In genomic region chr13:112510437-112511212, GRCm38 (mm10) we compare ENCODE assay signal across 14 mouse cellular contexts. TPM values are rescaled to one million over a fixed set of nuclear protein-coding genes. Genes with fewer than 3 reads are reported as not detected.
DNase-seq lines count a peak whose midpoint lies in the region; ATAC-seq and TF ChIP-seq lines count a peak whose summit lies in the region.
"Had no signal": no experiment of that assay in that cellular context is flagged by ENCODE, and none has a peak within 500 bp of the region (broad histone marks: within the 10 kb centered on the region; RNA-seq: fewer than 3 reads in every experiment).

No protein-coding gene starts in this region.

- ATAC-seq in G1E (ENCODE audit: extremely low read depth, insufficient number of reproducible peaks, low FRiP score, poor library complexity, severe bottlenecking) = peak; percentile 4
- ATAC-seq in granulocyte monocyte progenitor cell, adult 5-6 weeks (replicated peaks; ENCODE audit: poor library complexity, severe bottlenecking) = peak; percentile 72
- no peak for ATAC-seq in frontal cortex, adult (ENCODE audit: low TSS enrichment)

- H3K36me3 ChIP-seq in spleen, adult 2 months (ENCODE audit: control insufficient read depth, insufficient read depth, low read length) = peaks cover 1% of the 10 kb centered on the region; the same call in 1 of the 2 replicates
- peaks cover 5% of the 10 kb centered on the region for H3K36me3 ChIP-seq in G1E (replicated peaks)
- no peaks in the 10 kb centered on the region for H3K36me3 ChIP-seq in splenic B cell, adult 2 months (ENCODE audit: control insufficient read depth, insufficient read depth, low read length, poor library complexity, severe bottlenecking)

- TF ChIP-seq CTCF in spleen, adult 2 months (IDR thresholded peaks at IDR 0.05; ENCODE audit: extremely low read depth, insufficient read depth, insufficient read length, insufficient replicate concordance) = no peak
- no peak for TF ChIP-seq CTCF in G1E (IDR thresholded peaks at IDR 0.05; ENCODE audit: low read depth, low read length)

- H3K27ac ChIP-seq in spleen, adult 2 months (ENCODE audit: insufficient read depth, low read length) = peak overlapping the region; percentile 55
- H3K27ac ChIP-seq: embryonic facial prominence, embryonic 12.5 days; heart, embryonic 15.5 days; hindbrain, embryonic 13.5 days; liver, embryonic 14.5 days had no signal

- no peak for TF ChIP-seq POLR2A in spleen, adult 2 months (IDR thresholded peaks at IDR 0.05; ENCODE audit: low read depth, low read length)

- WGBS in spleen, adult 2 months = 69% methylated on average over 19 of the region's 19 CpGs

- H3K4me3 ChIP-seq in spleen, adult 2 months (ENCODE audit: extremely low read depth, insufficient read depth, insufficient read length) = no peak overlapping the region
- H3K4me3 ChIP-seq in G1E (ENCODE audit: low read depth, low read length) = no peak overlapping the region
- H3K4me3 ChIP-seq: embryonic facial prominence, embryonic 12.5 days; heart, embryonic 15.5 days; hindbrain, embryonic 13.5 days had no signal

- peak in 1 of 2 experiments; percentile 14 for DNase-seq in spleen, adult 2 months (ENCODE audit: low read depth in 1 of 2, low spot score in 2 of 2)
- DNase-seq in spleen, postnatal 14 days (ENCODE audit: low spot score in 2 of 2) = no peak
- no peak for DNase-seq in G1E (ENCODE audit: low spot score)
- DNase-seq in splenic B cell, adult 2 months (ENCODE audit: low read depth, low spot score) = peak; percentile 47
- DNase-seq in neural tube, embryonic 10.5 days (ENCODE audit: extremely low spot score, low spot score) = no peak
- DNase-seq: cerebellum, postnatal 36 days; gastrocnemius, postnatal 36 days; thymus, postnatal 14 days had no signal

- H3K4me1 ChIP-seq in spleen, adult 2 months (ENCODE audit: control insufficient read depth, insufficient read depth, insufficient read length) = peaks cover 18% of the 10 kb centered on the region; the same call in 1 of the 2 replicates
- H3K4me1 ChIP-seq in G1E (ENCODE audit: insufficient read depth, low read depth, low read length) = peaks cover 8% of the 10 kb centered on the region; the same call in 1 of the 2 replicates
- H3K4me1 ChIP-seq: embryonic facial prominence, embryonic 12.5 days; hindbrain, embryonic 13.5 days had no signal

- no peaks in the 10 kb centered on the region for H3K27me3 ChIP-seq in spleen, adult 2 months (ENCODE audit: control insufficient read depth, insufficient read depth, low read length)
- H3K27me3 ChIP-seq in G1E (ENCODE audit: insufficient read depth, low read length) = peaks cover 14% of the 10 kb centered on the region
- no peaks in the 10 kb centered on the region for H3K27me3 ChIP-seq in splenic B cell, adult 2 months (ENCODE audit: control insufficient read depth, insufficient read depth, low read length, poor library complexity, severe bottlenecking)
- H3K27me3 ChIP-seq: embryonic facial prominence, embryonic 12.5 days; heart, embryonic 15.5 days; hindbrain, embryonic 13.5 days had no signal

- no peaks in the 10 kb centered on the region for H3K9me3 ChIP-seq in G1E (replicated peaks)
- H3K9me3 ChIP-seq: embryonic facial prominence, embryonic 12.5 days; heart, embryonic 15.5 days; hindbrain, embryonic 13.5 days had no signal

RNA-seq across cellular contexts. Expression of gene Il6st, which starts 46.8 kb away (rescaled TPM):
- 19.5 and 20.7 TPM in 2 replicates for polyA plus RNA-seq in spleen, adult 2 months (2012; rRNA removed)
- total RNA-seq in G1E (2014; fragmentation: Nextera tagmentation) = 13.9 and 20.4 TPM in 2 replicates
- total RNA-seq in G1E (2017) = 4.2 and 5.0 TPM in 2 replicates
- polyA plus RNA-seq in G1E (2012) = 0.70 and 0.73 TPM in 2 replicates
- total RNA-seq in granulocyte monocyte progenitor cell, adult 5-6 weeks (2014; fragmentation: Nextera tagmentation) = 47.5 and 70.5 TPM in 2 replicates
- total RNA-seq in granulocyte monocyte progenitor cell, adult 5-6 weeks (2017) = 29.1 and 33.4 TPM in 2 replicates
